Mouse (Mus musculus): Measurements from ENCODE around the gene Gm20388. TPM values are rescaled to one million over a fixed set of nuclear protein-coding genes. Genes with fewer than 3 reads are reported as not detected.
"Not testable (repeated sequence)": the region's sequence is repeated elsewhere in the genome, so short reads cannot be mapped to it uniquely, and the experiment has no call there.

Gene Gm20388
- total RNA-seq, 1 experiment from 2014 or later: 10.0 TPM

GRCm38 (mm10) chr8:120339743-120340142 is 429.1 kb downstream of the Gm20388 start:
- no peak for ATAC-seq (replicated peaks; ENCODE audit: insufficient number of reproducible peaks, low FRiP score, low TSS enrichment, poor library complexity, severe bottlenecking)

- ATAC-seq (replicated peaks; ENCODE audit: insufficient number of reproducible peaks, low FRiP score, low TSS enrichment, poor library complexity, severe bottlenecking): no peak
These were observed 430.5 kb downstream of the Gm20388 start for GRCm38 (mm10) chr8:120341124-120341523.

DNA sequence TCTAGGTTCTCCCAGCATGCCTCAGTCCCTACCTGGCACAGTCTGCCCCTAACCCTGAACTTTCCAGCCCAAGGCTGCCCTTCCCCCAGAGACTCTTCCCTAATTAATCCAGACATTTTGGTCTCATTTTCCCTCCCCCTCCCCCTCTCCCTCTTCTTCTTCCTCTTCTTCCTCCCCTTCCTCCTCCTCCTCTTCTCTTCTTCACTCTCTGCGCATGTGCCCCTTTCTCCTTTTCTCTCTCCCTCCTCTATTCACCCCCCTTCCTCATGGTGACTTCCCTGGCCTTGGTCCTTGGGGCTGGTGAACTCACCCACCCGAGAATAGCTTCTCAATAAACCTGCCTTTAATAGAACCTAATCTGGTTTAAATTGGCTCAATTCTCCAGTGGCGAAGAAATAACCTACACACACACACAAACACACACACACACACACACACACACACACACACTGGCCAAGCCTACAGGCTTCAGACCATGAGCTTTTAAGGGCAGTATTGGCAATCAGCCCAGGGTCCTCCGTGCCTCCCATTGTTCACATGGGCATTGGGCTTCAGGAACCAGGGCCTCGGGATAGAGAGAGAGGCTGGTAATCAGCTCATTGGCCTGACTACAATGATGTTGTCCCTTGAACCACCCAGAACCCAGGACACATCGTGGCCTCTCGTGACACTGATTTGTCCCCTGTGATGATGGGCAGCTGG is 432.4 kb downstream of the Gm20388 start:
- no peak for ATAC-seq (replicated peaks; ENCODE audit: insufficient number of reproducible peaks, low FRiP score, low TSS enrichment, poor library complexity, severe bottlenecking)

DNA sequence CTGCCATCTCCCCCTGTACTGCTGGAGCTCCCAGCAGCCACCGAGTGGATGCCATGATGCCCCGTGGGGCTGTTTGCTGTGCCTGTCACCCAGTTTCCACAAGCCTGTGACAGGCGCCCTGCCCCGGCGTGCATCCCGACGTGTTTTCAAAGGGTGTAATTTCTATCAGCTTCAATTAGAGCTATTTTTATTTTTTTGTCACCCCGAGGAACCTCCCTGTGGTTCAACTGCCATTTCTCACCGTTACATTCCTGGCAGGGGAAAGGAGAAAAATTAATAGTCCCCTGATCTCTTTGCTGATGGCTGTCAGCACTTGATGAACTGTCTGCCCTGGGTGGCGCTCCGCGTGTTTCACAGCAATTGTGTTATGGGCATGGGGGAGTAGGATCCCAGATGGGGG is 432.9 kb downstream of the Gm20388 start:
- no peak for ATAC-seq (replicated peaks; ENCODE audit: insufficient number of reproducible peaks, low FRiP score, low TSS enrichment, poor library complexity, severe bottlenecking)

GRCm38 (mm10) chr8:120344166-120344565 is 433.5 kb downstream of the Gm20388 start:
- no peak for ATAC-seq (replicated peaks; ENCODE audit: insufficient number of reproducible peaks, low FRiP score, low TSS enrichment, poor library complexity, severe bottlenecking)

DNA sequence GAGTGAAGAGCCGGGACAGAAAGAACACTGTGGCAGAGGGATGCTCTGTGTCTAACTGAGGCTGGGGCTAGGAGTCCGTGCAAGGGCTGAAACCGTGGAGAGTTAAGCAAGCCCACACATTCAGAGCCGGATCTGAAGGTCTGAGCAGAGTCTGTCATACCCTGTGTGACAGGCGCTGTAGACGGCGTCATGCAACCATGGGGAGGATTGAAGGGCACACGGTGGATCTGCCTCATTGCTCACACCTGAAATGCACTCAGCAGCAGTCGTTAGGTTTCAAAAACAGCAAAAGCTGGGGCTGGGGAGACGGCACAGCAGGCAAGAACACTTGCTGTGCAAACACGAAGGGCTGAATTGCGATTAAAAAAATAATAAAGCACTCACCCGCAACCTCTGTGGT is 433.9 kb downstream of the Gm20388 start:
- no peak for ATAC-seq (replicated peaks; ENCODE audit: insufficient number of reproducible peaks, low FRiP score, low TSS enrichment, poor library complexity, severe bottlenecking)

GRCm38 (mm10) chr8:120347734-120348341 is 437.2 kb downstream of the Gm20388 start:
- ATAC-seq (replicated peaks; ENCODE audit: insufficient number of reproducible peaks, low FRiP score, low TSS enrichment, poor library complexity, severe bottlenecking): no peak

GRCm38 (mm10) chr8:120348922-120349321 is 438.3 kb downstream of the Gm20388 start:
- ATAC-seq (replicated peaks; ENCODE audit: insufficient number of reproducible peaks, low FRiP score, low TSS enrichment, poor library complexity, severe bottlenecking): no peak

GRCm38 (mm10) chr8:120351332-120352071 is 440.9 kb downstream of the Gm20388 start:
- no peak for ATAC-seq (replicated peaks; ENCODE audit: insufficient number of reproducible peaks, low FRiP score, low TSS enrichment, poor library complexity, severe bottlenecking)

DNA sequence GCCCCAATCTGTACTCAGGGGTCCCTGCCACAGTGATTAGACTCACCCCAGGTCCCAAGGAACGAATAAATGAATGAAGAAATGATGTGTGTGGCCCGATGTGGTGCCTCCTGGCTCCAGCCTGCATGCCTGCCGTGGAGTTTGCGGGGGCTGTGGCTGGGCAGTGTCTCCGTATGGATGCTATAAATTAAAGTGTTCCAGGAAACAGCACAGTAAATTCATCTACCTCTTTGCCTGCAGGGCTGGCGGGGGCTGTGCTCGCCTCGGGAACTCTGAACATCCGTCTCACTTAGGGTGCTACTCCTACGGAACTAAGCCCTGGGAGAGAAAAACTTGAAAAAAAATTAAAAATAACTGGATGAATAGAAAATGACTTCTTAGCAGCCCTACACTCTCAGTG is 441.5 kb downstream of the Gm20388 start:
- no peak for ATAC-seq (replicated peaks; ENCODE audit: insufficient number of reproducible peaks, low FRiP score, low TSS enrichment, poor library complexity, severe bottlenecking)

- ATAC-seq (replicated peaks; ENCODE audit: insufficient number of reproducible peaks, low FRiP score, low TSS enrichment, poor library complexity, severe bottlenecking): no peak
These were observed 445.4 kb downstream of the Gm20388 start for GRCm38 (mm10) chr8:120356067-120356466.

GRCm38 (mm10) chr8:120357504-120357903 is 446.9 kb downstream of the Gm20388 start:
- ATAC-seq (replicated peaks; ENCODE audit: insufficient number of reproducible peaks, low FRiP score, low TSS enrichment, poor library complexity, severe bottlenecking): no peak

DNA sequence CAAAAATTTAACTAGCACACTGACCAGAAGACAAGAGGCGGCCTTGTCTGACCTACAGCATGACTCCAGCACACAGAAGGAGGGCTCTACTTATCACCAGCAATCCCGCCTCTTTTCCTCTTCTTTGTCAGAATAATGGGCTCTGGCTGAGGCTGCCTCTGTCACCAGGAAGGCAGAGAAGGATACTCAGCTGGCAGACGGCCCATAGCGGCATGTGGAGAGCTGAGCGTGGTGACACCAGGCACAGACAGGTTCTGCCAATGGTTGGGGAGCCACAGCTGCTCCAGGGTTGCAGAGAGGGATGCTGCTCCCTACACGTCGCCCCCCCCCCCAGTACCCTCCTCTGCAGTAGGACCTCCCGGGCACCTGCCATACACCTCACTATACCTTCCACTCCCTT is 450.7 kb downstream of the Gm20388 start:
- no peak for ATAC-seq (replicated peaks; ENCODE audit: insufficient number of reproducible peaks, low FRiP score, low TSS enrichment, poor library complexity, severe bottlenecking)

- peak; percentile 15; the same call in 1 of the 2 replicates for ATAC-seq (replicated peaks; ENCODE audit: insufficient number of reproducible peaks, low FRiP score, low TSS enrichment, poor library complexity, severe bottlenecking)
These were observed 453.0 kb downstream of the Gm20388 start for GRCm38 (mm10) chr8:120363552-120364071.

- 0 out of 2 replicates have a peak, but pooled peaks have one; percentile 15 for ATAC-seq (replicated peaks; ENCODE audit: insufficient number of reproducible peaks, low FRiP score, low TSS enrichment, poor library complexity, severe bottlenecking)
These were observed 453.6 kb downstream of the Gm20388 start for GRCm38 (mm10) chr8:120364093-120364725.

GRCm38 (mm10) chr8:120366840-120367239 is 456.2 kb downstream of the Gm20388 start:
- no peak for ATAC-seq (replicated peaks; ENCODE audit: insufficient number of reproducible peaks, low FRiP score, low TSS enrichment, poor library complexity, severe bottlenecking)

DNA sequence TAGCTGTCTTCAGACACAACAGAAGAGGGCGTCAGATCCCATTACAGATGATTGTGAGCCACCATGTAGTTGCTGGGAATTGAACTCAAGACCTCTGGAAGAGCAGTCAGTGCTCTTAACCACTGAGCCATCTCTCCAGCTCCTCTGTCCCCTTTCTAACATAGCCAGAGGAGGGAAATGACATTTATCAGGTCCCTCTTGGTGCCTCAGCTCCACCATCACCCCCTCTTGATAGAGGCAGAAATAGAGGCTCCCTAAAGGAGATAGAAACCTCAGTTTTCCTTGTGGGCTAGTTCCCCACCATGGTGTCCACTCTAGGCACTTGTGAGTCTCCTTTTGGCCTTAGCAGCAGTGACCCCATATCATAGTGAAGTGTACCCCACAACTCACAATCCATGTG is 457.6 kb downstream of the Gm20388 start:
- not testable (repeated sequence) for ATAC-seq (replicated peaks; ENCODE audit: insufficient number of reproducible peaks, low FRiP score, low TSS enrichment, poor library complexity, severe bottlenecking)

DNA sequence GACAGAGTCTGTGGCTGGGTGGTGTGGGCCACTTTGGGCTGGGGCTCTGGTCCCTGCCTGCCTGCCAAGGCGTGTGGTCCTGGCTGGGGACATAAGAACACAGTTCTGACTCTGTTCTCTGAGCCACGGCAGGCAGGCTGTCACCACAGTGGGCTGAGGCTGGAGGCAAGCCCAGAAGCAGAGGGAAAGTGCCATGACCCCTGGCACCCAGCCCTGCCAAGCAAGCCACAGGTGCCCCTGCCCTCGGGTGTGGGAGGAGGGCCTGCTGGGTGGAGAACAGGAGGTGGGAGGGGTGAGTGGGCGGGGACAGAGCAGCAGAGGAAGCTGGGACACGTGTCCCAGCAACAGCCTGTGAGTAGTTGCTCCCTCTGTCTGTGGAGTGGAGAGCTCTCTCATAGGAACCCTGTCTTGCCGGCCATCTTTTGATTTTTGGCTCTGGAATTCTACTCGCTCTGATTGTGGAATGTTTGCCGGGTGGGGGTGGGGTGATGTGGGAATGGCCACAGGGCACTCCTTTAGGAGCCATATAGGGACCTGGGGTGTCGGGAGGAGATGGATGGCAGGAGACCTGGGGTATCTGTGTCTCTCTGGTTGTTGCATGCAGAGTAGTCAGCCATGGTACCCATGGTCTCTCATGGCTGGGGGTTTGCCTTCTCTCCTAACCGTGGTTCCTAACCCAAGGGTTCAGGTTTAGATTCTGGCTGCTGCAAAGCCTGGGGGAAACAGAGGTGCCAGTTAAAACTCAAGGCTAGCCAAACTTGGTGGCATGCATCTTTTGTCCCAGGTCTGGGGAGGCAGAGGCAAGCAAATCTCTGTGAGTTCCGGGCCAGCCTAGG is 458.4 kb downstream of the Gm20388 start:
- ATAC-seq (replicated peaks; ENCODE audit: insufficient number of reproducible peaks, low FRiP score, low TSS enrichment, poor library complexity, severe bottlenecking): peak; percentile 71

Measured in monocyte, adult 5-6 weeks (primary cell).